Mouse (Mus musculus) heart, embryonic 12.5 days (tissue): ENCODE data around the gene Olfr728. TPM values are rescaled to one million over a fixed set of nuclear protein-coding genes. Genes with fewer than 3 reads are reported as not detected.

ENCODE experiments used
- ATAC-seq: fragments of 200-750 bp; cut with Nextera tagmentation; 2 replicates; pipeline ENCODE4 v1.8.0; 2017; ENCODE audit warnings: moderate TSS enrichment, moderate library complexity; ENCODE audit not compliant: insufficient number of reproducible peaks, low FRiP score
- H3K27ac ChIP-seq: fragments of 300-500 bp; sonication (generic); 2 replicates; pipeline ENCODE4 v1.5.1; 2016; ENCODE audit warnings: mild to moderate bottlenecking, moderate library complexity; ENCODE audit not compliant: poor library complexity, severe bottlenecking
- H3K27me3 ChIP-seq: fragments of 300-500 bp; sonication (generic); replicated peaks from 2 replicates; pipeline ENCODE4 v1.6.1; 2016; ENCODE audit warnings: mild to moderate bottlenecking, moderate library complexity
- H3K36me3 ChIP-seq: fragments of 300-500 bp; sonication (generic); 2 replicates; pipeline ENCODE4 v1.6.1; 2016; ENCODE audit warnings: mild to moderate bottlenecking, moderate library complexity
- H3K4me1 ChIP-seq: fragments of 300-500 bp; sonication (generic); replicated peaks from 2 replicates; pipeline ENCODE4 v1.6.1; 2016; ENCODE audit warnings: mild to moderate bottlenecking
- H3K4me2 ChIP-seq: fragments of 300-500 bp; sonication (generic); 2 replicates; pipeline ENCODE4 v1.6.1; 2016; ENCODE audit warnings: mild to moderate bottlenecking, moderate library complexity
- H3K4me3 ChIP-seq: fragments of 300-500 bp; sonication (generic); 2 replicates; pipeline ENCODE4 v1.5.1; 2016; ENCODE audit warnings: mild to moderate bottlenecking
- H3K9ac ChIP-seq: fragments of 300-500 bp; sonication (generic); 2 replicates; pipeline ENCODE4 v1.6.1; 2016; ENCODE audit warnings: mild to moderate bottlenecking, moderate library complexity
- H3K9me3 ChIP-seq: fragments of 300-500 bp; sonication (generic); replicated peaks from 2 replicates; pipeline ENCODE4 v1.6.1; 2016; ENCODE audit warnings: mild to moderate bottlenecking, moderate library complexity
- WGBS: fragments of 180-500 bp; shearing (Covaris S2); methylation state at CpG from one replicate; pipeline ENCODE4 v1.1.7; 2016; 5-methylcytosine and 5-hydroxymethylcytosine counted together
- polyA plus RNA-seq: library from polyadenylated mRNA; unstranded; fragments of >200 nt; fragmentation: Nextera tagmentation; extraction: Ambion mirVana; gene quantifications from 2 replicates; pipeline ENCODE4 v1.2.1, GENCODE M21; 2016

Gene Olfr728
- not detected in 2 replicates for polyA plus RNA-seq

DNA sequence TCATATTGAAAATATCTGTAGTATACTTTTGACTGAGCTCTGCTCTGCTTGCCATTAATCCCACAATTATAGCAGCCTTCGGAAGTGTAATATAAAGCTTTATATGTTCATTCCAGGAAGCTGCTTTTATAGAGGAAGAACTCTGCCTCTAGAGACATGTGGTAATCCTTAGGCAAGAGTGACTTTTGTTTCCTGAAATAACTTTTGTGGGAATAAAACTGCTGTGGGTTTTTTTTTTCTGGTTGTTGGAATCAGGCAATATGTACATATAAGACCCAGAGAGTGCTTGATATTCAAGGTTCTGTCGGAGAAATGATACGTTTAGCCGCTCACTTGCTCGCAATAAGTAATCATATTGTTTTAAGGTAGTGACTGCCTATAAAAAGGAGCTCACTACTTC, at the start of gene Olfr728:
Gene Olfr728 (minus strand): TSS at position 101 of the 400 bp plus-strand sequence.
- H3K27ac ChIP-seq = no peak within 1 kb of the TSS
- 88% methylated on average over 5 of the region's 5 CpGs for WGBS
- no peak within 1 kb of the TSS for H3K4me3 ChIP-seq
- H3K36me3 ChIP-seq = no peaks in the 10 kb centered on the region
- H3K27me3 ChIP-seq = no peaks in the 10 kb centered on the region
- no peak within 1 kb of the TSS for H3K9ac ChIP-seq
- H3K4me1 ChIP-seq = no peaks in the 10 kb centered on the region
- no peaks in the 10 kb centered on the region for H3K9me3 ChIP-seq
- H3K4me2 ChIP-seq = no peak within 1 kb of the TSS
- no peak for ATAC-seq

DNA sequence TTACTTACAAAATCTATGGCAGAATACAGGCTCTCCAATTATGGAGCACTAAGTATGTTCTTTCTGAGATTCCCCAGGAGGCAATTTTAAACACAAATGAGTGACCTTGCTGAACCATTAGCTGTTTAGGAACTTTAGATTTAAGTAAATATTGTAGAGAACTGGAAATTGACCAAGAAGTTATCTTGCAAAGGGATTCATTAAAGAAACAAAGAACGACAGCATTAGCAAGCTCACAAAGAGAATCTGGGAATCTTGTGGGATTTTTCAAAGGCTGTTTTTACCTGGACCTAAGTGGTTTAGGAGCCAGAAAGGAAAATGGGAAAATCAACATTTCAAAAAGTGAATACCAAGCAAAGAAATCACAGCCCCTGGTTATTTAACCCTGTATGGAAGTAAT, 45.6 kb upstream of the Olfr728 start, which contains the start of gene Olfr730:
Gene Olfr730 (minus strand): TSS at position 101 of the 400 bp plus-strand sequence.
- no peak for ATAC-seq
- H3K4me2 ChIP-seq = no peak within 1 kb of the TSS
- H3K36me3 ChIP-seq = no peaks in the 10 kb centered on the region
- H3K27ac ChIP-seq = no peak within 1 kb of the TSS
- no peak within 1 kb of the TSS for H3K4me3 ChIP-seq
- no peaks in the 10 kb centered on the region for H3K27me3 ChIP-seq
- WGBS = 47% methylated on average over 1 of the region's 1 CpGs
- no peaks in the 10 kb centered on the region for H3K4me1 ChIP-seq
- no peaks in the 10 kb centered on the region; the same call in 1 of the 2 replicates for H3K9me3 ChIP-seq
- H3K9ac ChIP-seq = no peak within 1 kb of the TSS

DNA sequence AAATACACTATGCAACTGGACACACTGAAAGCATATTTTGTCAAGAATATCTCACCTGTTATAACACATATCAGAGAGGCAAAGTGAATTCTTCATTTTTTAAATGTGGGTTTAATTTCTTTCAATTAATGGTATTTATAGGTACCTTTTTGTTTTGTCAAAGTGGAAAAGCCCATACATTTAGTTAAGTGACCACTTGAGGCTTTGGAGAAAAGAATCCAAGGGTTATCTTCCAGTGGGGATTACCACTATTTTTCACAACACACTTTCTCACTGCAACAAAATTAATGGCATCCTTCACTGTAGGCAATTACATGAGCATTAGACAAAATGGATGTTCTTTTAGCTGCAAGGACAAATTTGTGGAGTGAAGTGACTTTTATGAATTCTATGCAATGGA, 10.3 kb upstream of the Olfr728 start, which contains the start of gene Olfr729:
Gene Olfr729 (minus strand): TSS at position 101 of the 400 bp plus-strand sequence.
- no peak within 1 kb of the TSS for H3K4me2 ChIP-seq

DNA sequence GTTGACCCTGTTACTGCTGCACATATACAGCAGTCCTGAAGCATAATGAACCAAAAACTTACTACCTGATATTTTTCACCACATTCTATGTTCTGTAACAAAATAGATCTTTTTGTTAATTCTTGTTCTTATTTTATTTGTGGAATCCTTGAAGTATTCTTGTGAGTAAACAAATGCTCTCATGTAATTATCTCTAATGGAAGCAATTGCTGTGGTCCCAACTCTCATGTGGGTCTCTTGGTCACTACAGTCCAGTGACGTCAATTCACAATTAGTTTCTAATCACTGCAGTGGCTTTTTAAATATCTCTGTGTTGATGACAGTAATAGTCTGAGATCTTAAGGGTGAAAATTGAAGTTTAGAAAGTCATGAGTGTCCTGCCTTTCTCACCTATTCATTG, 19.6 kb downstream of the Olfr728 start, which contains the start of gene Olfr727:
Gene Olfr727 (plus strand): TSS at position 301 of the 400 bp plus-strand sequence.
- no peak within 1 kb of the TSS for H3K9ac ChIP-seq
- no peak for ATAC-seq
- no peaks in the 10 kb centered on the region for H3K9me3 ChIP-seq
- no peak within 1 kb of the TSS for H3K4me2 ChIP-seq
- H3K27ac ChIP-seq = no peak within 1 kb of the TSS
- no peaks in the 10 kb centered on the region for H3K36me3 ChIP-seq
- no peak within 1 kb of the TSS for H3K4me3 ChIP-seq
- H3K4me1 ChIP-seq = no peaks in the 10 kb centered on the region
- 81% methylated on average over 1 of the region's 1 CpGs for WGBS
- no peaks in the 10 kb centered on the region for H3K27me3 ChIP-seq

More for the DNA sequence above, 10.3 kb upstream of the Olfr728 start, which contains the start of gene Olfr729:
- Histone ChIP-seq H3K4me1 (no peaks in the 10 kb centered on the region), H3K27me3 (no peaks in the 10 kb centered on the region), H3K9me3 (0 out of 2 replicates have a peak, but pooled peaks cover 3% of the 10 kb centered on the region), H3K4me3 (no peak within 1 kb of the TSS), H3K9ac (no peak within 1 kb of the TSS), H3K36me3 (no peaks in the 10 kb centered on the region), H3K27ac (no peak within 1 kb of the TSS)
- ATAC-seq = no peak

DNA sequence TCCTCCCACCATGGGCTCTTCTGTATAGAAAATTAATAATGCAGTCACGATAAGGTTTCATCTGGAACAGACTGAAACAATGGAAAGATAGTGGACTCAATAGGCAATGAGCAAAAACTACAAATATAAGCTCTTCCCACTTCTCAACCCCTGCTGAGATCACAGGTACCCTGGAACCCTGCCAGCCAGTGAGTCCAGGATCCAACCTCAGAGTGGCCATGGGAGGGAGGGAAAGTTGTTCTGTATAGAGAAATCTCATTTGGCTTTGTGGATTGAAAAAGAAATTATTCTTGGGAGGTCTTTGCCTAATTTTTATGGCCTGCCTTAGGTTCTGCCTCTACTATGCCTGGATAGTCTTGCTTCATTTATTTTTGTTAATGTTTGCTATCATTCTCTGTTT, 51.6 kb downstream of the Olfr728 start, which contains the start of gene Olfr726:
Gene Olfr726 (minus strand): TSS at position 101 of the 400 bp plus-strand sequence.
- no peak within 1 kb of the TSS for H3K4me3 ChIP-seq
- H3K4me1 ChIP-seq = no peaks in the 10 kb centered on the region

More for the DNA sequence above, 51.6 kb downstream of the Olfr728 start, which contains the start of gene Olfr726:
- no peak within 1 kb of the TSS for H3K9ac ChIP-seq
- H3K27ac ChIP-seq = no peak within 1 kb of the TSS
- ATAC-seq = no peak
- 48% methylated on average over 1 of the region's 1 CpGs for WGBS
- H3K9me3 ChIP-seq = no peaks in the 10 kb centered on the region; the same call in 1 of the 2 replicates
- H3K36me3 ChIP-seq = no peaks in the 10 kb centered on the region
- no peaks in the 10 kb centered on the region for H3K27me3 ChIP-seq
- no peak within 1 kb of the TSS for H3K4me2 ChIP-seq

Other genes with a start within 250 kb of the Olfr728 start
- not detected in 2 replicates for gene Olfr722, start 240.7 kb downstream of the Olfr728 start, polyA plus RNA-seq
- not detected in 2 replicates for gene Olfr723, start 210.9 kb downstream of the Olfr728 start, polyA plus RNA-seq
- not detected in 2 replicates for gene Olfr724, start 179.4 kb downstream of the Olfr728 start, polyA plus RNA-seq
- gene Olfr725, start 102.3 kb downstream of the Olfr728 start, polyA plus RNA-seq = not detected in 2 replicates
- not detected in 2 replicates for gene Olfr726, start 51.7 kb downstream of the Olfr728 start, polyA plus RNA-seq
- gene Olfr727, start 19.5 kb downstream of the Olfr728 start, polyA plus RNA-seq = not detected in 2 replicates
- not detected in 2 replicates for gene Olfr729, start 10.2 kb upstream of the Olfr728 start, polyA plus RNA-seq
- gene Olfr730, start 45.5 kb upstream of the Olfr728 start, polyA plus RNA-seq = not detected in 2 replicates
- not detected in 2 replicates for gene Olfr731, start 99.2 kb upstream of the Olfr728 start, polyA plus RNA-seq
- gene Olfr732, start 141.5 kb upstream of the Olfr728 start, polyA plus RNA-seq = not detected in 2 replicates
- not detected in 2 replicates for gene Olfr733, start 158.8 kb upstream of the Olfr728 start, polyA plus RNA-seq
- not detected in 2 replicates for gene Olfr734, start 184.1 kb upstream of the Olfr728 start, polyA plus RNA-seq
- gene Olfr735, start 206.2 kb upstream of the Olfr728 start, polyA plus RNA-seq = not detected in 2 replicates
- not detected in 2 replicates for gene Tlr11, start 215.2 kb upstream of the Olfr728 start, polyA plus RNA-seq
- not detected in 2 replicates for gene Olfr736, start 238.5 kb upstream of the Olfr728 start, polyA plus RNA-seq